Mouse (Mus musculus): ENCODE measurements at regions not wholly inside any gene's neighbourhood (a gene's known extent, or its start where the extent isn't known, plus 50 kb on each side); places are given as distances from the start of the nearest gene placed in this dataset.

DNA sequence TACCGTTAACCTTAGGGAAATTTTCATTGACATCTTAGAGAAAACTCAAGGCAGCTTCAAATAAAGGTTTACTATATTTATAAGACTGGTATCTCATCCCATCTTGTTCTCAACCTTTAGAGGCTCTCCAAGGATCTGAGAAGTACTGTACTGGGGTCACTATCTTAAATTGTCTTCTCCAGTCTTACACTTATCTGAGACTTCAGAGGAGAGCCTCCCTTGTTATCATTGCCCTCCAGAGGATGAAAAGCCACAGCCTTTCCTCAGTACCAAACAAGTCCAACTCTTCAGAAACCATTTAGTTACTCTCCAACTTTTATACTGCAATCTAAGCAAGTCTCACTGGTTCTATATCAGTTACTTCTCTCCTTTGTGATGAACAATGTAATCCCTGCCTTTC lies 376.3 kb downstream of the Fbxo8 start:
- no peak overlapping the region for H3K27ac ChIP-seq (ENCODE audit: low read depth)
- DNase-seq (ENCODE audit: low spot score) = no peak
- 82% methylated on average over 1 of the region's 1 CpGs for WGBS
- no peak overlapping the region for H3K9ac ChIP-seq (replicated peaks; ENCODE audit: low read depth, low read length)
- H3K4me1 ChIP-seq (ENCODE audit: control insufficient read depth, insufficient read depth) = peaks cover 9% of the 10 kb centered on the region; the same call in 1 of the 2 replicates
- TF ChIP-seq CTCF (IDR thresholded peaks at IDR 0.05; ENCODE audit: low read depth) (no peak), EP300 (IDR thresholded peaks at IDR 0.05; ENCODE audit: low read depth) (no peak)
- no peaks in the 10 kb centered on the region for H3K27me3 ChIP-seq (ENCODE audit: control insufficient read depth, insufficient read depth, low read length)
- no peaks in the 10 kb centered on the region for H3K36me3 ChIP-seq (replicated peaks; ENCODE audit: control insufficient read depth, insufficient read depth, low read length)
- H3K9me3 ChIP-seq (replicated peaks; ENCODE audit: control insufficient read depth, low read length) = no peaks in the 10 kb centered on the region
- no peak overlapping the region for H3K4me2 ChIP-seq (ENCODE audit: low read depth, low read length)
- no peak for ATAC-seq (ENCODE audit: insufficient read depth, low read depth)
- H3K4me3 ChIP-seq (ENCODE audit: low read depth, low read length) = no peak overlapping the region

DNA sequence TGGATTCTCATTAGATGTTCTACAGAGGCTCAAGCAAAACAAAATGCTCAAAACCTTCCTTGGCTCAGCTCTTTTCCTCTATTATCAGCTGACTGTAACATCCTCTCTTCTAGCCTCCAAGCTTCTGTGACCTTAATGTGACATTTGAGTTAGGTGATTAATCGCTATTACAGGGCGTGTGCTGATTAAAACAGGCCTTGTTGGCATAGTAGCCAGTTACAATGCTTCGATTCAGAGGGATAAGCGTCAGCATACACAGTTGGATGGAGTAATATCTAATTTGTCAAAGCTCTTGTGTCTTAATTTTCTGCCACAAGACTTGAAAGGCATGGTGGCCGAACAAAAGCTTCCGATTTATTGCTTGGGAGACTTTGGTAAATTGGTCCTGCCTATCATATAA lies 378.2 kb downstream of the Fbxo8 start:
- Histone ChIP-seq H3K27ac (ENCODE audit: low read depth) (no peak overlapping the region), H3K4me2 (ENCODE audit: low read depth, low read length) (no peak overlapping the region), H3K36me3 (replicated peaks; ENCODE audit: control insufficient read depth, insufficient read depth, low read length) (no peaks in the 10 kb centered on the region), H3K9ac (replicated peaks; ENCODE audit: low read depth, low read length) (no peak overlapping the region), H3K27me3 (ENCODE audit: control insufficient read depth, insufficient read depth, low read length) (no peaks in the 10 kb centered on the region), H3K4me1 (ENCODE audit: control insufficient read depth, insufficient read depth) (peaks cover 9% of the 10 kb centered on the region; the same call in 1 of the 2 replicates), H3K4me3 (ENCODE audit: low read depth, low read length) (no peak overlapping the region), H3K9me3 (replicated peaks; ENCODE audit: control insufficient read depth, low read length) (no peaks in the 10 kb centered on the region)
- no peak for DNase-seq (ENCODE audit: low spot score)
- 62% methylated on average over 6 of the region's 6 CpGs for WGBS
- no peak for ATAC-seq (ENCODE audit: insufficient read depth, low read depth)
- TF ChIP-seq EP300 (IDR thresholded peaks at IDR 0.05; ENCODE audit: low read depth) = no peak
- TF ChIP-seq CTCF (IDR thresholded peaks at IDR 0.05; ENCODE audit: low read depth) = no peak

DNA sequence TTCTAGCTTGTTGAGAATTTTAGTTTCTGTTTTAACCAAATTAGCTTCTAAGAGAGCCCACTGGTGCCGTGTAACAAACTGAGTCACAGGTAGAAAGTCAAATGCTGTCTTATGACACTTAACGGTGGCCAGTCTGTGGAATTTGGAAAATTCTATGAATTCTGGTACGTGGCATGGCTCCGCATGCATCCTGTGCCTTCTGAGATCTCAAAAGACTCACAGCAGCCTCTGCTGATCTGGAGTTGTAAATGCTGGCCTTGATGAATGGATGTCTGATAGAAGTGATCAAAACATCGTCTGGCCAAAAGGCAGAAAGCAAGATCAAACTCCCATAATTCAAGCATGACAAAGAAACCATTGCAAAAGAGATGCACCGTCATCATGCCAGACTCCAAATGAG lies 381.5 kb downstream of the Fbxo8 start:
- WGBS = 24% methylated on average over 6 of the region's 6 CpGs
- DNase-seq (ENCODE audit: low spot score) (no peak), ATAC-seq (ENCODE audit: insufficient read depth, low read depth) (no peak)
- Histone ChIP-seq H3K36me3 (replicated peaks; ENCODE audit: control insufficient read depth, insufficient read depth, low read length) (no peaks in the 10 kb centered on the region), H3K4me3 (ENCODE audit: low read depth, low read length) (peak overlapping the region; percentile 33), H3K9ac (replicated peaks; ENCODE audit: low read depth, low read length) (no peak overlapping the region), H3K27ac (ENCODE audit: low read depth) (no peak overlapping the region), H3K27me3 (ENCODE audit: control insufficient read depth, insufficient read depth, low read length) (no peaks in the 10 kb centered on the region), H3K4me2 (ENCODE audit: low read depth, low read length) (peak overlapping the region; percentile 46), H3K4me1 (ENCODE audit: control insufficient read depth, insufficient read depth) (peaks cover 6% of the 10 kb centered on the region; the same call in 1 of the 2 replicates), H3K9me3 (replicated peaks; ENCODE audit: control insufficient read depth, low read length) (no peaks in the 10 kb centered on the region)
- TF ChIP-seq CTCF (IDR thresholded peaks at IDR 0.05; ENCODE audit: low read depth) = no peak
- TF ChIP-seq EP300 (IDR thresholded peaks at IDR 0.05; ENCODE audit: low read depth) = no peak

DNA sequence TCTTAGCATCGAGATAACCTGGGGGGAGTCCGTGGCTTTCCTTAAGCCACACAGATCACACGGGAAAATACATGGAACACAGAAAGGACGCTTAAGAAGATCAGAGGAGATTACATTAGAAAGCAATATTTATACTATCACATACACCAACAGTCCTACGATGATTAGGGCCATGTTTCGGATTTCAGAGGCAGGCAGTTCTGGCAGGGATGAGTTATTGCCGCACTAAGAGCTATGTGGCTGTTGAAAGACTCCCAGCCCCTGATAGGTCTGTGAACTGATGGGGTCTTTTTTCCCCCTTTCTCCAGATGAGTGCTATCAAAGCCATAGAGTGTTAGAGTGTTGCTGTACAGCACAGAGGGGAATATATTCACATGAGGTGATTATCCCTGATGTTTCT lies 358.6 kb upstream of the Hand2 start:
- TF ChIP-seq CTCF (IDR thresholded peaks at IDR 0.05; ENCODE audit: low read depth) (no peak), EP300 (IDR thresholded peaks at IDR 0.05; ENCODE audit: low read depth) (no peak)
- Histone ChIP-seq H3K4me3 (ENCODE audit: low read depth, low read length) (no peak overlapping the region), H3K36me3 (replicated peaks; ENCODE audit: control insufficient read depth, insufficient read depth, low read length) (no peaks in the 10 kb centered on the region), H3K9ac (replicated peaks; ENCODE audit: low read depth, low read length) (no peak overlapping the region), H3K9me3 (replicated peaks; ENCODE audit: control insufficient read depth, low read length) (no peaks in the 10 kb centered on the region), H3K27ac (ENCODE audit: low read depth) (no peak overlapping the region), H3K4me1 (ENCODE audit: control insufficient read depth, insufficient read depth) (no peaks in the 10 kb centered on the region), H3K4me2 (ENCODE audit: low read depth, low read length) (no peak overlapping the region), H3K27me3 (ENCODE audit: control insufficient read depth, insufficient read depth, low read length) (no peaks in the 10 kb centered on the region)
- WGBS = 71% methylated on average over 7 of the region's 7 CpGs
- ATAC-seq (ENCODE audit: insufficient read depth, low read depth) (no peak), DNase-seq (ENCODE audit: low spot score) (no peak)

DNA sequence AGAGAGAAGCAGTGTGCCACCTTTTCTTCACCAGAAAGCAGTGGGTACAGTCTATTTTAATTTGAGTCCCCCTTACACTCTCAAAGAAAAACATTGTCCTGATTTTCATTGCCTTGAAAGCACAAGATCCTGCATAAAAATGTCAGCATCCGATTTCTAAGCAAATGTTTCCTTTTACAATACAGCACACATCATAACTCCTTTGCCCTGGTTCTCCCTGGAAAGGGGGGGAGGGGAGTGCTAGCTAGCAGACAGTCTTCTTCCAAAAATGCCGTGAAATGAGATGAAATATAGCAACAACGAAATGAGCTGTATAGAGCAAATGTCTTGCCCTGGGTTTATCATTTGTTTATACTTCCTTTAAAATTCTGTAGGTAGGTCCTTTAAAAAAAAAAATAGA lies 350.5 kb upstream of the Hand2 start:
- no peak overlapping the region for H3K4me2 ChIP-seq (ENCODE audit: low read depth, low read length)
- WGBS = 49% methylated on average over 3 of the region's 3 CpGs
- no peaks in the 10 kb centered on the region for H3K9me3 ChIP-seq (replicated peaks; ENCODE audit: control insufficient read depth, low read length)
- H3K36me3 ChIP-seq (replicated peaks; ENCODE audit: control insufficient read depth, insufficient read depth, low read length) = no peaks in the 10 kb centered on the region
- H3K27me3 ChIP-seq (ENCODE audit: control insufficient read depth, insufficient read depth, low read length) = no peaks in the 10 kb centered on the region
- ATAC-seq (ENCODE audit: insufficient read depth, low read depth) (no peak), DNase-seq (ENCODE audit: low spot score) (no peak)
- no peaks in the 10 kb centered on the region for H3K4me1 ChIP-seq (ENCODE audit: control insufficient read depth, insufficient read depth)
- no peak for TF ChIP-seq EP300 (IDR thresholded peaks at IDR 0.05; ENCODE audit: low read depth)
- TF ChIP-seq CTCF (IDR thresholded peaks at IDR 0.05; ENCODE audit: low read depth) = no peak
- H3K9ac ChIP-seq (replicated peaks; ENCODE audit: low read depth, low read length) = no peak overlapping the region
- H3K4me3 ChIP-seq (ENCODE audit: low read depth, low read length) = no peak overlapping the region
- H3K27ac ChIP-seq (ENCODE audit: low read depth) = no peak overlapping the region

DNA sequence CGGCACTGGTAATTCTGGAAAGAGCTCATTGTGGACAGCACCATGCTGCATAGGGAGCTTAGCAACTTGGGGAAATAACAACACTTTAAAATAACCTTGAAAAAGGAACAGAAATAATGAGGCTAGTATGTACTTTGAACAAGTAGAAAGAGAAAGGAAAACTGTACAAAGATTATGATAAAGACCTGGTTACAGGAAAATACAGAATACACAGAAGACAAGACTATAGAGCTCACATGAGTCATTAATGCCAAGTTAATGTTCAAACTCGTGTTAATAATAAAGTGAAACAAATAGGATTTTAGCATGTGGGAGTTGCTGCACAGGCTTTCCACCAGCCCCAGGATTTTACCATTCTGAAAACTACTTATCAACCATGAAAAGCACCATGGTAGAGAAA lies 341.8 kb upstream of the Hand2 start:
- TF ChIP-seq EP300 (IDR thresholded peaks at IDR 0.05; ENCODE audit: low read depth) = no peak
- TF ChIP-seq CTCF (IDR thresholded peaks at IDR 0.05; ENCODE audit: low read depth) = no peak
- Histone ChIP-seq H3K4me3 (ENCODE audit: low read depth, low read length) (peak overlapping the region; percentile 28), H3K27ac (ENCODE audit: low read depth) (no peak overlapping the region)

More for the DNA sequence above, 341.8 kb upstream of the Hand2 start:
- 48% methylated on average over 2 of the region's 2 CpGs for WGBS
- no peak for DNase-seq (ENCODE audit: low spot score)
- no peaks in the 10 kb centered on the region for H3K36me3 ChIP-seq (replicated peaks; ENCODE audit: control insufficient read depth, insufficient read depth, low read length)
- peaks cover 7% of the 10 kb centered on the region for H3K4me1 ChIP-seq (ENCODE audit: control insufficient read depth, insufficient read depth)
- peak overlapping the region; percentile 53 for H3K4me2 ChIP-seq (ENCODE audit: low read depth, low read length)
- no peak overlapping the region for H3K9ac ChIP-seq (replicated peaks; ENCODE audit: low read depth, low read length)
- H3K9me3 ChIP-seq (replicated peaks; ENCODE audit: control insufficient read depth, low read length) = no peaks in the 10 kb centered on the region
- no peaks in the 10 kb centered on the region for H3K27me3 ChIP-seq (ENCODE audit: control insufficient read depth, insufficient read depth, low read length)
- ATAC-seq (ENCODE audit: insufficient read depth, low read depth) = no peak

Measured in heart, postnatal 0 days (tissue).